Mouse (Mus musculus): Measurements from ENCODE around the gene Olfr655. TPM values are rescaled to one million over a fixed set of nuclear protein-coding genes. Genes with fewer than 3 reads are reported as not detected.

Gene Olfr655
- polyA plus RNA-seq (2014; fragmentation: Nextera tagmentation; extraction: Ambion mirVana): not detected in 2 replicates

- ATAC-seq (replicated peaks; ENCODE audit: low FRiP score): no peak
Measured at GRCm38 (mm10) chr7:104601679-104602078, at the start of gene Olfr655. Gene Olfr655 (minus strand): TSS chr7:104601779.

DNA sequence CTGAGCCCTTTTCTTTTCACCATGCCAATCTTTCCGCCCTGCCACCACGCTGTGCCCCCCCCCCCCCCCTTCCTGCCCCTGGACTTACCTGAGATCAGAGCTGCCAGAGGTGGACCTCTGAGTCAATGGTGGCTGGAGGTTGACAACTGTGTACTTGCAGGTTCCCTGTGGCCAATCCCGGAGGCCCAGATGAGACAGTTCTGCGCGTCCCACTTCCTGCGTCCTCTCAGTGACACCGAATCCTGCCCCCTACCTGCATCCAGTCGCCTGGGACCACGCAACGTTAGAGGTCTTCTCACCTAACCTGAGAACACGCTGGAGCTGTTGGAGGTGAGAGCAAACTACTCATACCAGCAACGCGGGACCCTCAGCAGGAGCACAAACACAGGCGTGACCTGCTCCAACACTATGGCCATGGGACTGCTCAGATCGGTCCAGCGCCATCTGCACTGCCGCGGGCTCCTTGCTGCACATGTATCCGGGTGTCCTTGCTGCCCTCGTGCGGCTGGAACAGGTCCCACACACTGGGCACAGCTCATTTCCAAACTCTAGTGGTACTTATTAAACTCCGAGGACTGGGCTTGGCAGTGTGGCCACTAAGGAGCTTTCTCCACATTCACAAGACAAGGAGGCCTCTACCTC lies 45.4 kb upstream of the Olfr655 start, which contains the start of gene Olfr658:
Gene Olfr658 (minus strand): TSS at position 465 of the 642 bp plus-strand sequence.
- no peak within 1 kb of the TSS for H3K27ac ChIP-seq (ENCODE audit: low read depth, low read length)
- DNase-seq (ENCODE audit: low spot score): peak; percentile 85
- 28% methylated on average over 22 of the region's 22 CpGs for WGBS

More at GRCm38 (mm10) chr7:104601679-104602078, at the start of gene Olfr655:
- DNase-seq (ENCODE audit: low spot score): no peak
- Histone ChIP-seq H3K4me3 (ENCODE audit: low read depth, low read length) (no peak within 1 kb of the TSS), H3K9ac (ENCODE audit: low read length) (no peak within 1 kb of the TSS), H3K27ac (ENCODE audit: low read depth, low read length) (no peak within 1 kb of the TSS), H3K9me3 (ENCODE audit: control insufficient read depth, low read length) (no peaks in the 10 kb centered on the region), H3K4me1 (replicated peaks; ENCODE audit: control insufficient read depth, insufficient read depth, low read length) (no peaks in the 10 kb centered on the region), H3K27me3 (ENCODE audit: control insufficient read depth, insufficient read depth, low read length) (no peaks in the 10 kb centered on the region), H3K4me2 (ENCODE audit: low read depth, low read length, severe bottlenecking) (no peak within 1 kb of the TSS), H3K36me3 (ENCODE audit: control insufficient read depth, insufficient read depth, low read length) (no peaks in the 10 kb centered on the region)
- 79% methylated on average over 2 of the region's 2 CpGs for WGBS

GRCm38 (mm10) chr7:104624494-104624893 lies 22.9 kb upstream of the Olfr655 start, which contains the start of gene Olfr657:
Gene Olfr657 (plus strand): TSS chr7:104624794.
- no peak for ATAC-seq (replicated peaks; ENCODE audit: low FRiP score)
- no peaks in the 10 kb centered on the region for H3K36me3 ChIP-seq (ENCODE audit: control insufficient read depth, insufficient read depth, low read length)
- no peaks in the 10 kb centered on the region for H3K4me1 ChIP-seq (replicated peaks; ENCODE audit: control insufficient read depth, insufficient read depth, low read length)
- H3K27ac ChIP-seq (ENCODE audit: low read depth, low read length): no peak within 1 kb of the TSS
- no peak within 1 kb of the TSS for H3K4me2 ChIP-seq (ENCODE audit: low read depth, low read length, severe bottlenecking)
- no peak within 1 kb of the TSS for H3K9ac ChIP-seq (ENCODE audit: low read length)
- H3K4me3 ChIP-seq (ENCODE audit: low read depth, low read length): no peak within 1 kb of the TSS
- no peaks in the 10 kb centered on the region for H3K9me3 ChIP-seq (ENCODE audit: control insufficient read depth, low read length)
- no peaks in the 10 kb centered on the region for H3K27me3 ChIP-seq (ENCODE audit: control insufficient read depth, insufficient read depth, low read length)
- DNase-seq (ENCODE audit: low spot score): no peak

More for the DNA sequence above, 45.4 kb upstream of the Olfr655 start, which contains the start of gene Olfr658:
- Histone ChIP-seq H3K27me3 (ENCODE audit: control insufficient read depth, insufficient read depth, low read length) (no peaks in the 10 kb centered on the region), H3K9me3 (ENCODE audit: control insufficient read depth, low read length) (no peaks in the 10 kb centered on the region), H3K4me1 (replicated peaks; ENCODE audit: control insufficient read depth, insufficient read depth, low read length) (no peaks in the 10 kb centered on the region), H3K36me3 (ENCODE audit: control insufficient read depth, insufficient read depth, low read length) (no peaks in the 10 kb centered on the region), H3K4me3 (ENCODE audit: low read depth, low read length) (peak within 1 kb of the TSS; percentile 25), H3K9ac (ENCODE audit: low read length) (no peak within 1 kb of the TSS; the same call in 1 of the 2 replicates), H3K4me2 (ENCODE audit: low read depth, low read length, severe bottlenecking) (peak within 1 kb of the TSS; percentile 40)
- peak; percentile 97 for ATAC-seq (replicated peaks; ENCODE audit: low FRiP score)

DNA sequence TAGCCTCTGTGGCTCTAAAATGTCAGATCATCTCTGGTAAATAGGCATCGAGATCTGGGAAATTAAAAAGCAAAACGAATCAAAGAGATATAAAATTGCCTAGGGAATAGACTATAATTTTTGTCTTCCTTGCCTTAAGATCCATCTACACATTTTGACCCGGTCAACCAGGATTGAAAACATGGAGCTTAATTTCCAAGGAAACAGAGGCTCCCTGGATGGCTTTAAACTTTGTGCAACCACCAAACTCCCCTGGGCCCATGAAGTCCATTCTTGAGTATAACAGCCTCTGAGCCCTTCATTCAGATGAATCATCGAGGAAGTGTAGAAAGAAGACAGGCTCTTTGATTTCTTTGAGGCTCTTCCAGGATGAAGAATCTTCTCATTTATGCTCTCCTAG lies 12.1 kb upstream of the Olfr655 start, which contains the start of gene Olfr656:
Gene Olfr656 (plus strand): TSS at position 301 of the 400 bp plus-strand sequence.
- ATAC-seq (replicated peaks; ENCODE audit: low FRiP score) (no peak), DNase-seq (ENCODE audit: low spot score) (no peak)
- no peaks in the 10 kb centered on the region for H3K27me3 ChIP-seq (ENCODE audit: control insufficient read depth, insufficient read depth, low read length)
- no peaks in the 10 kb centered on the region for H3K36me3 ChIP-seq (ENCODE audit: control insufficient read depth, insufficient read depth, low read length)
- no peak within 1 kb of the TSS for H3K4me2 ChIP-seq (ENCODE audit: low read depth, low read length, severe bottlenecking)
- H3K9me3 ChIP-seq (ENCODE audit: control insufficient read depth, low read length): no peaks in the 10 kb centered on the region
- 77% methylated on average over 4 of the region's 4 CpGs for whole genome bisulfite sequencing
- H3K4me1 ChIP-seq (replicated peaks; ENCODE audit: control insufficient read depth, insufficient read depth, low read length): no peaks in the 10 kb centered on the region
- no peak within 1 kb of the TSS for H3K4me3 ChIP-seq (ENCODE audit: low read depth, low read length)
- no peak within 1 kb of the TSS for H3K27ac ChIP-seq (ENCODE audit: low read depth, low read length)
- no peak within 1 kb of the TSS for H3K9ac ChIP-seq (ENCODE audit: low read length)

GRCm38 (mm10) chr7:104604727-104605126 lies 3.1 kb upstream of the Olfr655 start:
- H3K9me3 ChIP-seq (ENCODE audit: control insufficient read depth, low read length): no peaks in the 10 kb centered on the region
- H3K36me3 ChIP-seq (ENCODE audit: control insufficient read depth, insufficient read depth, low read length): no peaks in the 10 kb centered on the region
- no peak for DNase-seq (ENCODE audit: low spot score)
- no peak overlapping the region for H3K4me3 ChIP-seq (ENCODE audit: low read depth, low read length)
- no peak overlapping the region for H3K4me2 ChIP-seq (ENCODE audit: low read depth, low read length, severe bottlenecking)
- no peaks in the 10 kb centered on the region for H3K4me1 ChIP-seq (replicated peaks; ENCODE audit: control insufficient read depth, insufficient read depth, low read length)
- H3K27ac ChIP-seq (ENCODE audit: low read depth, low read length): no peak overlapping the region
- no peaks in the 10 kb centered on the region for H3K27me3 ChIP-seq (ENCODE audit: control insufficient read depth, insufficient read depth, low read length)
- H3K9ac ChIP-seq (ENCODE audit: low read length): no peak overlapping the region
- ATAC-seq (replicated peaks; ENCODE audit: low FRiP score): no peak

DNA sequence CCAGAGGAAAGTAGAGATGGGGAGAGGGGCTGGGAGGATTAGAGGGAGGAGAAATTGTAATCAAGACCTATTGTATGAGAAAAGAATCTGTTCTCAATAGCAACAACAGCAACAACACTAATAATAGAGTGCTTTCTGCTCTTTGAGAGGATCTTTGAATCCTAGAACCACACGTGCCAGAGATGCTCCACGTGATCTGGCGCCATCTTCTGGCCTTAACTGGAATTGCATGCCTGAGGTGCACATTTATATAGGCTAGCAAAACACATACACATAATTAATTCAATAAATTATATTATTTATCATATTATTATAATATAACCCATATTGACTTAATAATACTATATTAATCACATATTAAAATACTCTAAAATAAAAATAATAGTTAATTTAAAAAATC lies 1.6 kb upstream of the Olfr655 start:
- H3K27me3 ChIP-seq (ENCODE audit: control insufficient read depth, insufficient read depth, low read length): no peaks in the 10 kb centered on the region
- H3K4me3 ChIP-seq (ENCODE audit: low read depth, low read length): no peak overlapping the region
- H3K27ac ChIP-seq (ENCODE audit: low read depth, low read length): no peak overlapping the region
- H3K4me2 ChIP-seq (ENCODE audit: low read depth, low read length, severe bottlenecking): no peak overlapping the region
- H3K9ac ChIP-seq (ENCODE audit: low read length): no peak overlapping the region
- DNase-seq (ENCODE audit: low spot score) (peak; percentile 59), ATAC-seq (replicated peaks; ENCODE audit: low FRiP score) (peak; percentile 60; the same call in 1 of the 2 replicates)
- no peaks in the 10 kb centered on the region for H3K9me3 ChIP-seq (ENCODE audit: control insufficient read depth, low read length)
- no peaks in the 10 kb centered on the region for H3K4me1 ChIP-seq (replicated peaks; ENCODE audit: control insufficient read depth, insufficient read depth, low read length)
- WGBS: 3% methylated on average over 3 of the region's 3 CpGs
- H3K36me3 ChIP-seq (ENCODE audit: control insufficient read depth, insufficient read depth, low read length): no peaks in the 10 kb centered on the region

DNA sequence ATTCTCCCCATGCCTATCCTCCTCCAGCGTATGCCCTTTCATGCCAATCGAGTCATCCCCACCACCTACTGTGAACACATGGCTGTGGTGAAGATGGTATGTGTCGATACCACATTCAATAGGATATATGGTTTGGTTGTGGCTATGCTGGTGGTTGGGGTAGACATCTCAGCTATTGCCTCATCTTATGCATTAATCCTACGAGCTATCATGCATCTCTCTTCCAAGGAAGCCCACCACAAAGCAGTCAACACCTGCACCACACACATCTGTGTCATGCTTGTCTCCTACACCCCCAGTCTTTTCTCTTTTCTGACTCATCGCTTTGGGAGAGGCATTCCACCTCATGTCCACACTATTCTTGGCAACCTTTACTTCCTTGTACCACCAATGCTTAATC lies 13.3 kb downstream of the Olfr655 start:
- Histone ChIP-seq H3K36me3 (ENCODE audit: control insufficient read depth, insufficient read depth, low read length) (no peaks in the 10 kb centered on the region), H3K9me3 (ENCODE audit: control insufficient read depth, low read length) (no peaks in the 10 kb centered on the region), H3K27ac (ENCODE audit: low read depth, low read length) (no peak overlapping the region), H3K4me2 (ENCODE audit: low read depth, low read length, severe bottlenecking) (no peak overlapping the region), H3K4me3 (ENCODE audit: low read depth, low read length) (no peak overlapping the region), H3K9ac (ENCODE audit: low read length) (no peak overlapping the region), H3K27me3 (ENCODE audit: control insufficient read depth, insufficient read depth, low read length) (no peaks in the 10 kb centered on the region), H3K4me1 (replicated peaks; ENCODE audit: control insufficient read depth, insufficient read depth, low read length) (no peaks in the 10 kb centered on the region)
- DNase-seq (ENCODE audit: low spot score) (no peak), ATAC-seq (replicated peaks; ENCODE audit: low FRiP score) (no peak)
- 85% methylated on average over 5 of the region's 5 CpGs for WGBS

DNA sequence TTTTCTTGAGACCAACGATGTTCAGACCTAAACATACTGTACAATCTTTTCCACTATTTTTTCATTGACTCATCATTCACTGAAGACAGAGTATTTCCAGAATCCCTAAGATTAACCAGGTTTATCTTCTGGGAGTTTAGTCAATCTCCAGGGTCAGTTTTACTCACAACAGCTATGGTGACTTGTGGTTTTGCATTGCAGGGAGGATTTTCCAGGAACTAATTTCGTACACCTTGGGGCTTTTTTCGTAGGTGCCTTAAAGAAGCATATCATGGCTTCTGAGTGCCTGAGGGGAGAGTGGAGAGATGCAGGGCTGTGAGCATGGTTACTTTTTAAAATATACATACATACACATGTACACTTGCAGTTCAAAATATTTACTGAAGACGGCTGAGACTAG lies 14.9 kb downstream of the Olfr655 start, which contains the start of gene Olfr654:
Gene Olfr654 (plus strand): TSS at position 301 of the 400 bp plus-strand sequence.
- no peak for DNase-seq (ENCODE audit: low spot score)
- WGBS: 86% methylated on average over 4 of the region's 4 CpGs
- no peak within 1 kb of the TSS for H3K4me2 ChIP-seq (ENCODE audit: low read depth, low read length, severe bottlenecking)
- no peak within 1 kb of the TSS for H3K4me3 ChIP-seq (ENCODE audit: low read depth, low read length)
- no peaks in the 10 kb centered on the region for H3K36me3 ChIP-seq (ENCODE audit: control insufficient read depth, insufficient read depth, low read length)
- H3K27me3 ChIP-seq (ENCODE audit: control insufficient read depth, insufficient read depth, low read length): no peaks in the 10 kb centered on the region
- H3K9ac ChIP-seq (ENCODE audit: low read length): no peak within 1 kb of the TSS
- no peak for ATAC-seq (replicated peaks; ENCODE audit: low FRiP score)
- H3K4me1 ChIP-seq (replicated peaks; ENCODE audit: control insufficient read depth, insufficient read depth, low read length): no peaks in the 10 kb centered on the region
- H3K9me3 ChIP-seq (ENCODE audit: control insufficient read depth, low read length): no peaks in the 10 kb centered on the region
- H3K27ac ChIP-seq (ENCODE audit: low read depth, low read length): no peak within 1 kb of the TSS

GRCm38 (mm10) chr7:104581429-104581828 lies 20.1 kb downstream of the Olfr655 start:
- no peak overlapping the region for H3K4me3 ChIP-seq (ENCODE audit: low read depth, low read length)
- no peak overlapping the region for H3K9ac ChIP-seq (ENCODE audit: low read length)
- H3K36me3 ChIP-seq (ENCODE audit: control insufficient read depth, insufficient read depth, low read length): no peaks in the 10 kb centered on the region
- DNase-seq (ENCODE audit: low spot score) (no peak), ATAC-seq (replicated peaks; ENCODE audit: low FRiP score) (no peak)
- no peaks in the 10 kb centered on the region for H3K27me3 ChIP-seq (ENCODE audit: control insufficient read depth, insufficient read depth, low read length)
- H3K27ac ChIP-seq (ENCODE audit: low read depth, low read length): no peak overlapping the region
- WGBS: 86% methylated on average over 4 of the region's 4 CpGs
- H3K9me3 ChIP-seq (ENCODE audit: control insufficient read depth, low read length): no peaks in the 10 kb centered on the region
- H3K4me2 ChIP-seq (ENCODE audit: low read depth, low read length, severe bottlenecking): no peak overlapping the region
- no peaks in the 10 kb centered on the region for H3K4me1 ChIP-seq (replicated peaks; ENCODE audit: control insufficient read depth, insufficient read depth, low read length)
